Mouse (Mus musculus): ENCODE results near the gene Gpm6a. TPM values are rescaled to one million over a fixed set of nuclear protein-coding genes. Genes with fewer than 3 reads are reported as not detected.

The Gpm6a gene
- total and polyA plus RNA-seq, 3 experiments = not detected

DNA sequence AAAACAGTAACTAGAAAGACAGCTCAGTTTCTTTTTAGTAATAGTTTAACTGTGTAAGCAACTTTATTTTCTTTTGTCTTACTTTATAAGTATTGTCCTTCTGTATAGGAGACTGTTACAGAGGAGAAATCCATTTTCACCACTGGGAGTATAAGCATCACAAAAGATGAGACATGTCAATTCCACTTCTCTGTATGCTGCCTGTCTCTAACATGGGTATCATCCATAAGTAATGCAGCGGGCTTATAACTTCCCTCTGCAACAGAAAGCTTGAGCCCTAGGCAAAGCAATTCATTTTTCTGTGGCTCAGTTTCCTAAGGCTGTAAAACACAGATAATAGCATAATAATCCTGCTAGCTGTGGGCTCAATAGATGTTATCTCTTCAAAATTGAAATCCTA is 62.4 kb downstream of the Gpm6a start:
- Histone ChIP-seq H3K79me2 (ENCODE audit: control insufficient read depth, insufficient read depth, low read length, poor library complexity) (no peaks in the 10 kb centered on the region), H3K27me3 (ENCODE audit: control insufficient read depth in 1 of 2, insufficient read depth in 2 of 2, low read length in 2 of 2) (no peaks in the 10 kb centered on the region), H3K9ac (ENCODE audit: control insufficient read depth, low read depth, low read length, poor library complexity, severe bottlenecking) (no peak overlapping the region), H3K4me1 (ENCODE audit: control insufficient read depth in 1 of 2, insufficient read depth in 2 of 2, low read length in 2 of 2) (no peaks in the 10 kb centered on the region), H3K9me3 (replicated peaks; ENCODE audit: insufficient read depth, low read length) (no peaks in the 10 kb centered on the region), H3K4me3 (ENCODE audit: control insufficient read depth in 1 of 2, insufficient read depth in 1 of 2, low read depth in 2 of 2, low read length in 2 of 2) (no peak overlapping the region), H3K36me3 (ENCODE audit: control insufficient read depth in 1 of 2, insufficient read depth in 2 of 2, low read length in 2 of 2) (no peaks in the 10 kb centered on the region), H3K27ac (ENCODE audit: control insufficient read depth, low read depth, low read length) (no peak overlapping the region)
- TF ChIP-seq RCOR1 (IDR thresholded peaks at IDR 0.05; ENCODE audit: low read depth, low read length) = no peak
- DNase-seq (ENCODE audit: low read depth, low spot score) = no peak

DNA sequence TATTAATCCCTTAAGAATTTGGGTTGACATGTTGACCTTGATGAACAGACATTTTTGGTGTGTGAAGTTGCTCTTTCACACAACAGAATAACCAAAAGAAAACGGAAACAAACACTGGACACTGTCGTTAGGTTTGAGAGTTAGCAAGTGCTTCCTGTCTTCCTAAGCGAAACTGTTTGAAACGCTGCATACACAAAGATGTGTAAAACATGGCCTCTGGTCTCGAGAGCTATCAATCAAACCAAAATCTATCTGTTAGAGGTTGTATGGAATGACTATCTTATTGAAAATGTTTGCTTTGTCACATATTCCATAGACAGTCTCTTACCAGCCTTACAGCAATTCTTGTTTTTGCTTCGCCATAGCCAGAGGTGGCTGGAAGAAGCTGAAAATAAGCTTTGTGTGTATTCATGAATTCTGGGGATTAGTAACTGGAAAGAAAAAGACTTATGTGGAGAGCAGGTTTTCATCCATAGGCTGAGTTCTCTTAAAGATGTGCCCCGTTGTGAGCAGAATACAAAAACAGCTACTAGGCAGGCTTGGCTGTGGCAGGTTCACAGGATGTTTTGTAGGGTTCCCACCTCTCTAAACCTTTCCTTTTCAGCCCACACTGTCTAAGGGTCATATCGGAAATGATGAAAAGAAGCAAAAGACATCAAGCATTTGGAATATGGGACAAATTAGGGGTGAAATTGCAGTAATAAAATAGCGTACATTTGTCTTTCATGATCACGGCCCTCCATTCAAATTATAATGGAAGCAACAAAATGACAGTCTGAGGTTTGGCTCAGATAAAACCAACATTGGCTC is 71.4 kb downstream of the Gpm6a start:
- Histone ChIP-seq H3K4me3 (ENCODE audit: control insufficient read depth in 1 of 2, insufficient read depth in 1 of 2, low read depth in 2 of 2, low read length in 2 of 2) (no peak overlapping the region), H3K36me3 (ENCODE audit: control insufficient read depth in 1 of 2, insufficient read depth in 2 of 2, low read length in 2 of 2) (no peaks in the 10 kb centered on the region), H3K9me3 (replicated peaks; ENCODE audit: insufficient read depth, low read length) (no peaks in the 10 kb centered on the region), H3K27me3 (ENCODE audit: control insufficient read depth in 1 of 2, insufficient read depth in 2 of 2, low read length in 2 of 2) (no peaks in the 10 kb centered on the region), H3K4me1 (ENCODE audit: control insufficient read depth in 1 of 2, insufficient read depth in 2 of 2, low read length in 2 of 2) (no peaks in the 10 kb centered on the region), H3K27ac (ENCODE audit: control insufficient read depth, low read depth, low read length) (no peak overlapping the region), H3K9ac (ENCODE audit: control insufficient read depth, low read depth, low read length, poor library complexity, severe bottlenecking) (no peak overlapping the region), H3K79me2 (ENCODE audit: control insufficient read depth, insufficient read depth, low read length, poor library complexity) (no peaks in the 10 kb centered on the region)
- no peak for DNase-seq (ENCODE audit: low read depth, low spot score)
- TF ChIP-seq EP300 (IDR thresholded peaks at IDR 0.05; ENCODE audit: low read depth in 1 of 2, low read length in 2 of 2) (no peak), ZC3H11A (IDR thresholded peaks at IDR 0.05; ENCODE audit: low read depth, low read length) (no peak), ZNF384 (IDR thresholded peaks at IDR 0.05; ENCODE audit: low read depth, low read length) (no peak), POLR2AphosphoS5 (IDR thresholded peaks at IDR 0.05; ENCODE audit: borderline replicate concordance, low read depth, low read length) (no peak), GABPA (IDR thresholded peaks at IDR 0.05; ENCODE audit: low read depth, low read length) (no peak), HCFC1 (IDR thresholded peaks at IDR 0.05; ENCODE audit: low read depth, low read length) (no peak), TCF12 (IDR thresholded peaks at IDR 0.05; ENCODE audit: low read depth, low read length) (no peak), ELF1 (IDR thresholded peaks at IDR 0.05; ENCODE audit: low read depth, low read length) (no peak), SMC3 (IDR thresholded peaks at IDR 0.05; ENCODE audit: low read depth, low read length) (no peak), POLR2A (IDR thresholded peaks at IDR 0.05; ENCODE audit: control insufficient read depth in 1 of 2, insufficient read depth in 1 of 2, low read depth in 1 of 2, low read length in 2 of 2, poor library complexity in 1 of 2) (no peak), RCOR1 (IDR thresholded peaks at IDR 0.05; ENCODE audit: low read depth, low read length) (no peak)

DNA sequence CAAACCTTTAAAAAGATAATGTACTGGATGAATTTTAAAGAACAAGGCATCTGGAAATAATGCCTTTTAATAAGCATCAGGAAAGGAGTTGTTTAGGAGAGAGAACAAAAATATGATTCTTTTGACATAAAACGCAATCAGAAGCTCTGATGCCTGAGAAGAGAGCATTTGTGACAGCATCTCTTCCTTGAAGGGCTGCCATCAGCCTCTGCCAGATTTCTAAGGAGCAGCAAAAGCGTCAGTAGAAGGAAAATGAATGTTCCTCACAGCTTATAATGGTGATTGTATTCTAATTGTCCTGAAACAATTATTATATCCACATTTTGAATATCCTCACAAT is 72.0 kb downstream of the Gpm6a start:
- Histone ChIP-seq H3K9ac (ENCODE audit: control insufficient read depth, low read depth, low read length, poor library complexity, severe bottlenecking) (no peak overlapping the region), H3K79me2 (ENCODE audit: control insufficient read depth, insufficient read depth, low read length, poor library complexity) (no peaks in the 10 kb centered on the region), H3K36me3 (ENCODE audit: control insufficient read depth in 1 of 2, insufficient read depth in 2 of 2, low read length in 2 of 2) (no peaks in the 10 kb centered on the region), H3K4me3 (ENCODE audit: control insufficient read depth in 1 of 2, insufficient read depth in 1 of 2, low read depth in 2 of 2, low read length in 2 of 2) (no peak overlapping the region), H3K27me3 (ENCODE audit: control insufficient read depth in 1 of 2, insufficient read depth in 2 of 2, low read length in 2 of 2) (no peaks in the 10 kb centered on the region), H3K9me3 (replicated peaks; ENCODE audit: insufficient read depth, low read length) (no peaks in the 10 kb centered on the region), H3K4me1 (ENCODE audit: control insufficient read depth in 1 of 2, insufficient read depth in 2 of 2, low read length in 2 of 2) (no peaks in the 10 kb centered on the region), H3K27ac (ENCODE audit: control insufficient read depth, low read depth, low read length) (no peak overlapping the region)
- TF ChIP-seq JUND (IDR thresholded peaks at IDR 0.05; ENCODE audit: low read depth, low read length) = no peak
- TF ChIP-seq GATA1 (IDR thresholded peaks at IDR 0.05; ENCODE audit: low read depth, low read length) = no peak
- no peak for TF ChIP-seq ZKSCAN1 (IDR thresholded peaks at IDR 0.05; ENCODE audit: low read depth, low read length)
- no peak for TF ChIP-seq EP300 (IDR thresholded peaks at IDR 0.05; ENCODE audit: low read depth in 1 of 2, low read length in 2 of 2)
- TF ChIP-seq SMC3 (IDR thresholded peaks at IDR 0.05; ENCODE audit: low read depth, low read length) = no peak
- no peak for TF ChIP-seq MYC (IDR thresholded peaks at IDR 0.05; ENCODE audit: low read depth, low read length)
- no peak for TF ChIP-seq TAL1 (IDR thresholded peaks at IDR 0.05; ENCODE audit: low read length)
- TF ChIP-seq CHD1 (IDR thresholded peaks at IDR 0.05; ENCODE audit: low read depth, low read length) = no peak
- no peak for TF ChIP-seq MEF2A (IDR thresholded peaks at IDR 0.05; ENCODE audit: extremely low read depth, insufficient replicate concordance, low read depth, low read length, poor library complexity, severe bottlenecking)
- no peak for TF ChIP-seq MAFK (IDR thresholded peaks at IDR 0.05; ENCODE audit: borderline replicate concordance, low read depth, low read length)
- TF ChIP-seq MAX (IDR thresholded peaks at IDR 0.05; ENCODE audit: low read length) = no peak
- no peak for TF ChIP-seq ELF1 (IDR thresholded peaks at IDR 0.05; ENCODE audit: low read depth, low read length)
- TF ChIP-seq ZMIZ1 (IDR thresholded peaks at IDR 0.05; ENCODE audit: low read depth, low read length) = no peak
- TF ChIP-seq GABPA (IDR thresholded peaks at IDR 0.05; ENCODE audit: low read depth, low read length) = no peak
- TF ChIP-seq SIN3A (IDR thresholded peaks at IDR 0.05; ENCODE audit: low read length) = no peak
- no peak for TF ChIP-seq ZNF384 (IDR thresholded peaks at IDR 0.05; ENCODE audit: low read depth, low read length)
- TF ChIP-seq USF1 (IDR thresholded peaks at IDR 0.05; ENCODE audit: low read depth, low read length) = no peak
- no peak for TF ChIP-seq RAD21 (IDR thresholded peaks at IDR 0.05; ENCODE audit: low read depth, low read length)
- DNase-seq (ENCODE audit: low read depth, low spot score) = no peak

All from MEL (cell line).